Comparison of ENCODE assay signal across 7 mouse cellular contexts in genomic region chr3:90080498-90080863, GRCm38 (mm10). TPM values are rescaled to one million over a fixed set of nuclear protein-coding genes. Genes with fewer than 3 reads are reported as not detected.
DNase-seq lines count a peak whose midpoint lies in the region; ATAC-seq lines count a peak whose summit lies in the region.

No protein-coding gene starts in this region.

- peak overlapping the region; percentile 90 for H3K9ac ChIP-seq in lung, embryonic 16.5 days (ENCODE audit: low read length)
- peak overlapping the region; percentile 85 for H3K9ac ChIP-seq in limb, embryonic 12.5 days (replicated peaks)
- peak overlapping the region; percentile 76 for H3K9ac ChIP-seq in stomach, embryonic 14.5 days (replicated peaks; ENCODE audit: low read depth, low read length)

- H3K36me3 ChIP-seq in lung, embryonic 16.5 days (ENCODE audit: control insufficient read depth, insufficient read depth, low read length), result no peaks in the 10 kb centered on the region; the same call in 1 of the 2 replicates
- peaks cover 10% of the 10 kb centered on the region for H3K36me3 ChIP-seq in limb, embryonic 12.5 days
- H3K36me3 ChIP-seq in stomach, embryonic 14.5 days (ENCODE audit: control insufficient read depth, insufficient read depth, low read length), result no peaks in the 10 kb centered on the region; the same call in 1 of the 2 replicates

- H3K27ac ChIP-seq in lung, embryonic 16.5 days (ENCODE audit: low read length), result peak overlapping the region; percentile 99
- peak overlapping the region; percentile 97 for H3K27ac ChIP-seq in limb, embryonic 12.5 days
- H3K27ac ChIP-seq in stomach, embryonic 14.5 days (ENCODE audit: low read length), result peak overlapping the region; percentile 97

- H3K4me1 ChIP-seq in lung, embryonic 16.5 days (replicated peaks; ENCODE audit: control insufficient read depth, insufficient read depth, low read length), result peaks cover 46% of the 10 kb centered on the region
- peaks cover 53% of the 10 kb centered on the region for H3K4me1 ChIP-seq in limb, embryonic 12.5 days (replicated peaks)
- peaks cover 41% of the 10 kb centered on the region for H3K4me1 ChIP-seq in stomach, embryonic 14.5 days (ENCODE audit: control insufficient read depth, insufficient read depth, low read length)

- H3K27me3 ChIP-seq in lung, embryonic 16.5 days (ENCODE audit: control insufficient read depth, insufficient read depth, low read depth, low read length), result no peaks in the 10 kb centered on the region
- no peaks in the 10 kb centered on the region for H3K27me3 ChIP-seq in limb, embryonic 12.5 days
- no peaks in the 10 kb centered on the region for H3K27me3 ChIP-seq in stomach, embryonic 14.5 days (ENCODE audit: control insufficient read depth, insufficient read depth, low read length)

- DNase-seq in lung, postnatal 4 days, result no peak
- no peak for DNase-seq in urinary bladder, postnatal 14 days (ENCODE audit: low spot score)
- DNase-seq in layer of hippocampus, postnatal 36 days, result no peak

- peak overlapping the region; percentile 88 for H3K4me3 ChIP-seq in lung, embryonic 16.5 days (ENCODE audit: low read length)
- H3K4me3 ChIP-seq in limb, embryonic 12.5 days (replicated peaks), result peak overlapping the region; percentile 80
- peak overlapping the region; percentile 72 for H3K4me3 ChIP-seq in stomach, embryonic 14.5 days (ENCODE audit: low read depth, low read length)

- peak; percentile 0; the same call in 1 of the 2 replicates for ATAC-seq in lung, embryonic 16.5 days (ENCODE audit: low read depth)
- peak; percentile 17; the same call in 1 of the 2 replicates for ATAC-seq in erythroblast, adult 5-6 weeks (replicated peaks; ENCODE audit: low FRiP score, poor library complexity, severe bottlenecking)
- ATAC-seq in limb, embryonic 12.5 days (ENCODE audit: insufficient number of reproducible peaks, insufficient read depth, low FRiP score, low TSS enrichment, low read depth), result no peak
- no peak for ATAC-seq in stomach, embryonic 14.5 days (ENCODE audit: insufficient number of reproducible peaks, insufficient read depth, low FRiP score, low read depth)

- WGBS in lung, embryonic 16.5 days, result 2% methylated on average over 6 of the region's 6 CpGs
- WGBS in limb, embryonic 12.5 days, result under 1% methylated on average over 6 of the region's 6 CpGs
- WGBS in stomach, embryonic 14.5 days, result 0% methylated on average over 6 of the region's 6 CpGs

- no peaks in the 10 kb centered on the region for H3K9me3 ChIP-seq in lung, embryonic 16.5 days (ENCODE audit: control insufficient read depth, low read length)
- H3K9me3 ChIP-seq in limb, embryonic 12.5 days, result no peaks in the 10 kb centered on the region
- no peaks in the 10 kb centered on the region for H3K9me3 ChIP-seq in stomach, embryonic 14.5 days (ENCODE audit: control insufficient read depth, low read depth, low read length)

- peak overlapping the region; percentile 68 for H3K4me2 ChIP-seq in lung, embryonic 16.5 days (ENCODE audit: low read depth, low read length)
- peak overlapping the region; percentile 75 for H3K4me2 ChIP-seq in limb, embryonic 12.5 days
- H3K4me2 ChIP-seq in stomach, embryonic 14.5 days (replicated peaks; ENCODE audit: low read depth, low read length), result peak overlapping the region; percentile 73

RNA-seq across cellular contexts. Expression of gene Tpm3, which starts 8.0 kb away (rescaled TPM):
- 656 and 695 TPM in 2 replicates for polyA plus RNA-seq in lung, embryonic 16.5 days (2015; fragmentation: Nextera tagmentation; extraction: Ambion mirVana)
- total RNA-seq in erythroblast, adult 5-6 weeks (2015; ENCODE audit: low replicate concordance), result 132 and 146 TPM in 2 replicates
- 200 and 233 TPM in 2 replicates for total RNA-seq in erythroblast, adult 5-6 weeks (2017; ENCODE audit: low replicate concordance)
- polyA plus RNA-seq in limb, embryonic 12.5 days (2016; fragmentation: Nextera tagmentation; extraction: Ambion mirVana), result 516 and 518 TPM in 2 replicates
- polyA plus RNA-seq in stomach, embryonic 14.5 days (2014; fragmentation: Nextera tagmentation; extraction: Ambion mirVana), result 533 and 553 TPM in 2 replicates
- 100 to 1,000 TPM; 181 to 182 TPM for total RNA-seq in layer of hippocampus, postnatal 36 days (2021)

RNA-seq across cellular contexts. Expression of gene Nup210l, which starts 23.5 kb away (rescaled TPM):
- 0.41 and 0.44 TPM in 2 replicates for polyA plus RNA-seq in lung, embryonic 16.5 days (2015; fragmentation: Nextera tagmentation; extraction: Ambion mirVana)
- total RNA-seq in erythroblast, adult 5-6 weeks (2015; ENCODE audit: low replicate concordance), result 0.58 TPM in 1 of 2 replicates, not detected in the other
- total RNA-seq in erythroblast, adult 5-6 weeks (2017; ENCODE audit: low replicate concordance), result 0.09 and 0.14 TPM in 2 replicates
- polyA plus RNA-seq in limb, embryonic 12.5 days (2016; fragmentation: Nextera tagmentation; extraction: Ambion mirVana), result 0.44 and 0.50 TPM in 2 replicates
- polyA plus RNA-seq in stomach, embryonic 14.5 days (2014; fragmentation: Nextera tagmentation; extraction: Ambion mirVana), result 0.69 and 0.98 TPM in 2 replicates
- total RNA-seq in layer of hippocampus, postnatal 36 days (2021), result under 1 TPM; 0.38 to 0.45 TPM

RNA-seq across cellular contexts. Expression of gene Ubap2l, which starts 28.1 kb away (rescaled TPM):
- 166 and 167 TPM in 2 replicates for polyA plus RNA-seq in lung, embryonic 16.5 days (2015; fragmentation: Nextera tagmentation; extraction: Ambion mirVana)
- 124 and 134 TPM in 2 replicates for total RNA-seq in erythroblast, adult 5-6 weeks (2015; ENCODE audit: low replicate concordance)
- total RNA-seq in erythroblast, adult 5-6 weeks (2017; ENCODE audit: low replicate concordance), result 106 and 129 TPM in 2 replicates
- 191 and 212 TPM in 2 replicates for polyA plus RNA-seq in limb, embryonic 12.5 days (2016; fragmentation: Nextera tagmentation; extraction: Ambion mirVana)
- polyA plus RNA-seq in stomach, embryonic 14.5 days (2014; fragmentation: Nextera tagmentation; extraction: Ambion mirVana), result 242 and 258 TPM in 2 replicates
- 100 to 1,000 TPM; 149 to 181 TPM for total RNA-seq in layer of hippocampus, postnatal 36 days (2021)

RNA-seq across cellular contexts. Expression of gene 4933434E20Rik, which starts 29.0 kb away (rescaled TPM):
- polyA plus RNA-seq in lung, embryonic 16.5 days (2015; fragmentation: Nextera tagmentation; extraction: Ambion mirVana), result 148 and 168 TPM in 2 replicates
- 10.4 and 15.0 TPM in 2 replicates for total RNA-seq in erythroblast, adult 5-6 weeks (2015; ENCODE audit: low replicate concordance)
- total RNA-seq in erythroblast, adult 5-6 weeks (2017; ENCODE audit: low replicate concordance), result 16.3 and 17.6 TPM in 2 replicates
- polyA plus RNA-seq in limb, embryonic 12.5 days (2016; fragmentation: Nextera tagmentation; extraction: Ambion mirVana), result 143 and 166 TPM in 2 replicates
- 157 and 162 TPM in 2 replicates for polyA plus RNA-seq in stomach, embryonic 14.5 days (2014; fragmentation: Nextera tagmentation; extraction: Ambion mirVana)
- total RNA-seq in layer of hippocampus, postnatal 36 days (2021), result 10 to 100 TPM; 90.6 to 95.5 TPM

Comparison
In these comparisons a context has a peak if more than half of its experiments do, and no peak if none do; other contexts are left out.
1. ATAC-seq: peak in lung, embryonic 16.5 days (single experiment) and erythroblast, adult 5-6 weeks (single experiment); none in limb, embryonic 12.5 days (single experiment) and stomach, embryonic 14.5 days (single experiment).
2. Peak in every context shown above with its lines, with median percentiles within 50 percentile points of each other: H3K27ac ChIP-seq, H3K4me2 ChIP-seq, H3K4me3 ChIP-seq and H3K9ac ChIP-seq.